Mouse (Mus musculus): ENCODE data around the gene Gm13275. TPM values are rescaled to one million over a fixed set of nuclear protein-coding genes. Genes with fewer than 3 reads are reported as not detected.

The Gm13275 gene
- polyA plus RNA-seq, 1 experiment from 2014 or later, result not detected

Other genes with a start within 250 kb of the Gm13275 start
- gene Ifna15, start 236.2 kb upstream of the Gm13275 start, polyA plus RNA-seq (2021; fragmentation: Nextera tagmentation), result not detected in 2 replicates
- gene Ifna14, start 222.7 kb upstream of the Gm13275 start, polyA plus RNA-seq (2021; fragmentation: Nextera tagmentation), result not detected in 2 replicates
- gene Ifna9, start 202.1 kb upstream of the Gm13275 start, polyA plus RNA-seq (2021; fragmentation: Nextera tagmentation), result not detected in 2 replicates
- not detected in 2 replicates for gene Ifna12, start 191.1 kb upstream of the Gm13275 start, polyA plus RNA-seq (2021; fragmentation: Nextera tagmentation)
- gene C87499, start 160.1 kb upstream of the Gm13275 start, polyA plus RNA-seq (2021; fragmentation: Nextera tagmentation), result not detected in 2 replicates
- not detected in 2 replicates for gene Ifna13, start 150.0 kb upstream of the Gm13275 start, polyA plus RNA-seq (2021; fragmentation: Nextera tagmentation)
- not detected in 2 replicates for gene Ifna16, start 117.6 kb upstream of the Gm13275 start, polyA plus RNA-seq (2021; fragmentation: Nextera tagmentation)
- gene Ifna2, start 110.6 kb upstream of the Gm13275 start, polyA plus RNA-seq (2021; fragmentation: Nextera tagmentation), result not detected in 2 replicates
- gene Ifnab, start 103.1 kb upstream of the Gm13275 start, polyA plus RNA-seq (2021; fragmentation: Nextera tagmentation), result not detected in 2 replicates
- gene Gm26566, start 72.7 kb upstream of the Gm13275 start, polyA plus RNA-seq (2021; fragmentation: Nextera tagmentation), result 1.8 and 2.6 TPM in 2 replicates
- gene Klhl9, start 72.0 kb upstream of the Gm13275 start, polyA plus RNA-seq (2021; fragmentation: Nextera tagmentation), result 60.6 and 82.7 TPM in 2 replicates
- not detected in 2 replicates for gene Gm13271, start 39.6 kb upstream of the Gm13275 start, polyA plus RNA-seq (2021; fragmentation: Nextera tagmentation)
- not detected in 2 replicates for gene Gm13283, start 34.4 kb upstream of the Gm13275 start, polyA plus RNA-seq (2021; fragmentation: Nextera tagmentation)
- gene Gm13290, start 20.7 kb upstream of the Gm13275 start, polyA plus RNA-seq (2021; fragmentation: Nextera tagmentation), result not detected in 2 replicates
- not detected in 2 replicates for gene Gm13289, start 17.6 kb upstream of the Gm13275 start, polyA plus RNA-seq (2021; fragmentation: Nextera tagmentation)
- not detected in 2 replicates for gene Gm13272, start 14.6 kb upstream of the Gm13275 start, polyA plus RNA-seq (2021; fragmentation: Nextera tagmentation)
- not detected in 2 replicates for gene Ifnz, start 12.4 kb upstream of the Gm13275 start, polyA plus RNA-seq (2021; fragmentation: Nextera tagmentation)
- not detected in 2 replicates for gene Gm13276, start 8.8 kb upstream of the Gm13275 start, polyA plus RNA-seq (2021; fragmentation: Nextera tagmentation)
- gene Gm13277, start 5.9 kb upstream of the Gm13275 start, polyA plus RNA-seq (2021; fragmentation: Nextera tagmentation), result not detected in 2 replicates
- gene Gm13278, start 2.9 kb upstream of the Gm13275 start, polyA plus RNA-seq (2021; fragmentation: Nextera tagmentation), result not detected in 2 replicates
- not detected in 2 replicates for gene Gm13279, start 2.9 kb downstream of the Gm13275 start, polyA plus RNA-seq (2021; fragmentation: Nextera tagmentation)
- not detected in 2 replicates for gene Gm13285, start 5.2 kb downstream of the Gm13275 start, polyA plus RNA-seq (2021; fragmentation: Nextera tagmentation)
- gene Gm13287, start 8.8 kb downstream of the Gm13275 start, polyA plus RNA-seq (2021; fragmentation: Nextera tagmentation), result not detected in 2 replicates
- not detected in 2 replicates for gene Gm13288, start 11.0 kb downstream of the Gm13275 start, polyA plus RNA-seq (2021; fragmentation: Nextera tagmentation)
- gene Ifna7, start 21.7 kb downstream of the Gm13275 start, polyA plus RNA-seq (2021; fragmentation: Nextera tagmentation), result not detected in 2 replicates
- not detected in 2 replicates for gene Ifna11, start 25.5 kb downstream of the Gm13275 start, polyA plus RNA-seq (2021; fragmentation: Nextera tagmentation)
- gene Ifna6, start 32.9 kb downstream of the Gm13275 start, polyA plus RNA-seq (2021; fragmentation: Nextera tagmentation), result not detected in 2 replicates
- not detected in 2 replicates for gene Ifna5, start 41.0 kb downstream of the Gm13275 start, polyA plus RNA-seq (2021; fragmentation: Nextera tagmentation)
- not detected in 2 replicates for gene Ifna4, start 47.4 kb downstream of the Gm13275 start, polyA plus RNA-seq (2021; fragmentation: Nextera tagmentation)
- not detected in 2 replicates for gene Ifna1, start 55.6 kb downstream of the Gm13275 start, polyA plus RNA-seq (2021; fragmentation: Nextera tagmentation)
- gene Ifne, start 85.7 kb downstream of the Gm13275 start, polyA plus RNA-seq (2021; fragmentation: Nextera tagmentation), result not detected in 2 replicates